Mouse (Mus musculus): ENCODE data around the gene Atxn2.
"Not testable (repeated sequence)": the region's sequence is repeated elsewhere in the genome, so short reads cannot be mapped to it uniquely, and the experiment has no call there.

Gene Atxn2

GRCm38 (mm10) chr5:121834991-121835747 is 124.0 kb downstream of the Atxn2 start:
- no peak for DNase-seq (ENCODE audit: inconsistent ontology term)

DNA sequence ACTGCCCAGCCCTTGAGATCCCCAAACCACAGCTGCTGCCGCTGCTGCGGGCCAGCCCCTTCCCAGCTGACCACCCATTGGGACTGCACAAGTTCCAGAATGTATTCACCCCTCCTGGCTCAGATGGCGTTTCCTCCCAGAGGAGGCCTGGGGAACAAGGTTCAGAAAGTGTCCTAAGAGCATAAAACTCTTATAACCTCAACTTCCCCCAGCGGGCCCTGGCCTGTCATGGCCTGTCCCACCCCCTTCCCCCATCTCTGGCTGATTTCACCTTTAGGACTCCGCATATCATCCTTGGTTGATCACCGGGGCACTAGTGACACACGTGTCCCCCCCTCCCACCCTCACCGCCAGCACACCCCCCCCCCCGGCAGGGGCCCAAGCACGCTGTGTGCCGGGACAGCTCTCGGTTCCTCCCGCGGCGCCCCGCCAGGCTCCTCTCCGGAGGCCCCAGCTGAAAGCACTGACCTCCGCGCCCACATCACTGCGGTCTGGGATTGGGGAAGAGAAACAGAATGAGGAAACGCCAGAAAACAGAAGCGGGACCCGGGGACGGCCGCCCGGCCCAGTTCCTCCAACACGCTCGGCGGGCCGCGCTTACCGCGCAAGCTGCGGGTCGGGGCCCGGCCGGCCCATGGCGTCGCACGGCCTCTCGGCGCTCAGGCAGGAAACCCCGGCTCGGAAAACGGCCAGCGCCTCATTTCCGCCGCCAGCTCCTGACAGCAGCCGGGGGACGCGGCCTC is 125.0 kb downstream of the Atxn2 start:
- no peak for DNase-seq (ENCODE audit: inconsistent ontology term)

DNA sequence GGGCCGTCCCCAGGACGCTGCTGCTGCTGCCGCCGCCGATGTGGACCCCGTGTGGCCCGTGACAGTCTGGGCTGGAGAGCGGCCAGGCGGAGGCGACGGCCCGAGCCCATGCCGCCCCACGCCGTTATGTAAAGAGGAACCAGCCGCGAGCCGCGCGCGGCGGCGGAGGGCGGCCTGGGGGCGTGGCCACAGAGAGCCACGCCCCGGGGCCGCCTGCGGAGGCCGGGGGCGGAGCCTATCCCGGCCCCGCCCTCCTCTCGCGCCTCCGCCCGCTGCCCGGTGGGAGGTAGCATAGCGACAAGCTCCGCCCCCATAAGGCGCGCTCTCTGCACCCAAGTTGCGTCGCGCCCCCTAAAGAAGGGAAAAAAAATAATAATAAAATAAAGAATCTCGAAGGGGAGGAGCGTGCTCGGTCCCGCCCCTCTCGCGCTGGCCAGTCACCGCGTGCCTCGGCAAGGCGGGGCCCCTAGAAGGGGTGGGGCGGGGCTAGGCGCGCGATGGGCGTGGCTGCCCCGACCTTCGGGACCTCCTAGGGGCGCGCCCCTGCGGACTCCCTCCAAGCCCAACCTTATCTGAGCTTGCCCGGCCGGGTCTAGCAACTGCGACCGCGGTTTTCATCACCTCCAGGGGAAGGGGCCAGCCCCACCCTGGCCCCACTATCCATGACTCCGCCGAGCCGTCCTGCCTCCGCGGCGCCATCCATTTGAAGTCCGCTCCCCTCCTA is 125.7 kb downstream of the Atxn2 start:
- peak; percentile 96 for DNase-seq (ENCODE audit: inconsistent ontology term)

GRCm38 (mm10) chr5:121837441-121838340 is 126.6 kb downstream of the Atxn2 start, which contains the start of gene Sh2b3:
Sh2b3 (minus strand) TSS chr5:121837646.
- peak; percentile 60 for DNase-seq (ENCODE audit: inconsistent ontology term)

- no peak for DNase-seq (ENCODE audit: inconsistent ontology term)
These were observed 127.4 kb downstream of the Atxn2 start for GRCm38 (mm10) chr5:121838341-121839127.

DNA sequence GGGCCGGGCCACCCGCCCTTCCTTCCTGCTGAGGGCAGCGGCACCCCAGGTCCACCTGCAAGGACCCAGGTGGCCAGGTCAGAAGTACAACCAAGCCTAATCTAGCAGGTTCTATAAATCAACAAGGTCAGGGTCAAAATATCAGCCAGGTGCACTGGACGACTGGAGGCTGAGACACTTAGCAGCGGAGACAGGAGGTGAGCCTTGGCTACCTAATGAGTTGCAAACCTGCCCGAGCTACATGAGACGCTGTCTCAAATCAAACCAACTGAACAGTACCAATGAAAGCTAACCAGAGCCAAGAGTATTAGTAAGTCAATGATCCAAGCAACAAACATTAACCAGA is 128.0 kb downstream of the Atxn2 start:
- DNase-seq (ENCODE audit: inconsistent ontology term) = no peak

DNA sequence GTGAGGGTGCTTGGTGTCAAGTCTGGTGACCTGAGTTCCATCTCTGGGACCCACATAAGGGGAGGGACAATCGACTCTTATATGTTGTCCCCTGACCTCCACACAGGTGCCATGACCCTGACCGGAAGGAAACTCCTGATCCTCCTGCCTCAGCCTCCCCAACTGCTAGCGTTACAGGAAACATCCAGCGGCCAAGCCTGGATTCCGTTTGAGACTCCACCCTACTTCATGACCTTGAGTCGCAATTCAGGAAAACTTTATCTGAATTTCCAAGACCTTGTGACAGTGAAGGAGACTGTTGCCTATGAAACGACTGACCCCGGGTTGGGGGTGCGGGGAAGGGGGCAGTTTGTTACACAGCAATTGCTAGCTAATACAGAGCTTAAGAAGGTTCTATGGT is 130.4 kb downstream of the Atxn2 start:
- no peak for DNase-seq (ENCODE audit: inconsistent ontology term)

DNA sequence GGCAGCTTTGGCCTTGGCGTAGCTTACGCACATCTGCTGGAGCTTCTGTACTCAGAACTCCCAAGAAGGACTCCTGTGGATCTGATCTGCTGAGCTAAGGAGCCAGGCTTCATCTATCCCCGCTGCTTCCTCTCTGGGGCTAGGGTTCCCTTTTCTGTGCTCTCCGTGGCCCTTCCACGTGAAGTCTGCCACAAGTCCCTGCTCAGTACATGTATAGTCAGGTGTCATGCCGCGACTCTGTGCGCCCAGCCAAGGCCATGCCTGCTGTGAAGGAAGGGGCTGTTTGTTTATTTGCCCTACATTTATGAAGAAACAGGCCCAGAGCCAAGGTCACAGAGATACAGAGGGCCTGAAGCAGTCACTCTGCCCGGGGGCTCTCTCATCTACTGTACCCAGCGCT is 130.8 kb downstream of the Atxn2 start:
- no peak for DNase-seq (ENCODE audit: inconsistent ontology term)

- peak; percentile 84 for DNase-seq (ENCODE audit: inconsistent ontology term)
These were observed 131.6 kb downstream of the Atxn2 start for GRCm38 (mm10) chr5:121842665-121843118.

DNA sequence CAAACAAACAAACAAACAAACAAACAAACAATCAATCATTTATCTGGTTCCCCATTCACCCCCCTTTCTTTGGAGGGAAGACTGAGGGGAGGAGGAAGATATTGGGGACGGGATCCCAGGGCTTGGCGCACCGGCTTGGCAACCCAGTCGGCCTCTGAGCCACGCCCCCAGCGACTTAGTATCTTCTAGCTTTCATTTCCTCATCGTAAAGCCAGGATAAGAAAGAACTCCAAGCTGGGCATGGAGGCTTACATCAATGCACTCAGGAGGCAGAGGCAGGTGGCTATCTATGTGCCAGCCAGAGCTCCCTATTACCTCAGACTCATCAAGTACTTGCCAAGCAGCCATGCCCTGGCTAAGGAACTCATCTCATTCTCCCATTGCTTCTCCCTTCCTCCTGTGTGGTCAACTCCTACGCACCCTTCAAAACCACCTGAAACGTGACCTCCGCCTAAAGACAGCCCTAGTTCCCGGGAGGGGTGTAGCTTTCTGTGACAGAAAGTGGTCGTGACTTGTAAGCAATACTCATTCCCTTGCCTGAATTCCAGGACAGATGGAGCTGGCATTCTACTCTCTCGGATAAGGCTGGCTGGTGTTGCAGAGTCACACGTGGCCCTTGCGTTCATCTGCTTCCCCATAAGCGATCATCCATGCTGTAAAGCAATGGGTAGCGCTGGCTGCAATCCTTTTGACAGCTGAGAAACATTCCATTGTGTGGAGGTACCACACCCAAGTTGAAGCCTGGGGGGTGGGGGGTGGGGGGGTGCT is 132.2 kb downstream of the Atxn2 start:
- DNase-seq (ENCODE audit: inconsistent ontology term) = no peak

DNA sequence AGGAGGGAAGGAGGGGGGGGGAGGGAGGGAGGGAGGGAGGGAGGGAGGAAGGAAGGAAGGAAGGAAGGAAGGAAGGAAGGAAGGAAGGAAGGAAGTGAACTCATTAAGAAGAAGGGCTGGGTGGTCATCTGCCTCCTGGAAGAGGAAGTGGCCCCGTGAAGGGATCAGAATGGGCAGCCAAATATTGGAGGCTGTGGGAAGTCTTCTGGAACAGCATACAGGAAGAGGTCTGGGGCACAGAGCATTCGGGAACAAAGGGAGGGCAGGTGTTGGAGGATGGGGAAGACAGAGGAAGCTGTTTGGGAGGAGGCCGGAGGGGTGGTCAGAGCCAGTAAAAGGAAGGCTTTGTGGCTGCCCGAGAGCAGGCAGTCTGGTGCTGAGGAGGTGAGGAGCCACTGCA is 134.2 kb downstream of the Atxn2 start:
- DNase-seq (ENCODE audit: inconsistent ontology term) = no peak

GRCm38 (mm10) chr5:121846322-121846721 is 135.2 kb downstream of the Atxn2 start:
- DNase-seq (ENCODE audit: inconsistent ontology term) = no peak

DNA sequence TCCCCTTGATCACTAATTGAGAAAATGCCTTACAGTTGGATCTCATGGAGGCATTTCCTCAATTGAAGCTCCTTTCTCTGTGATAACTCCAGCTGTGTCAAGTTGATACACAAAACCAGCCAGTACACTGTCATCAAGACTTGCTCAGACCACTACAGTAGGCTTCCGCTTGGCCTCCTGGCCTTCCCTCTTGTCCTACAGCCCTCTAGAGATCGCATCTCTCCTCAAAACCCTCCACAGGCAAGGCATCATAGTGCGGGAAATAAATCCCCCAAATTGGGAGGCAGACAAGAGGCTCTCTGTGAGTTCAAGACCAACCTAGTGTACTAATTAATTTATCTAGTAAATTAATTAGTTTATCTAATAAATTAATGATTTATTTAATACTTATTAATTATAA is 136.1 kb downstream of the Atxn2 start:
- not testable (repeated sequence) for DNase-seq (ENCODE audit: inconsistent ontology term)

GRCm38 (mm10) chr5:121848035-121848519 is 136.9 kb downstream of the Atxn2 start:
- peak; percentile 74 for DNase-seq (ENCODE audit: inconsistent ontology term)

GRCm38 (mm10) chr5:121848743-121849142 is 137.6 kb downstream of the Atxn2 start, which contains the start of gene Pheta1:
Pheta1 (plus strand) TSS chr5:121848984.
- DNase-seq (ENCODE audit: inconsistent ontology term) = peak; percentile 96

GRCm38 (mm10) chr5:121849478-121850349 is 138.6 kb downstream of the Atxn2 start:
- no peak for DNase-seq (ENCODE audit: inconsistent ontology term)

- no peak for DNase-seq (ENCODE audit: inconsistent ontology term)
These were observed 142.4 kb downstream of the Atxn2 start for GRCm38 (mm10) chr5:121853368-121854051.

- DNase-seq (ENCODE audit: inconsistent ontology term) = no peak
These were observed 143.6 kb downstream of the Atxn2 start for GRCm38 (mm10) chr5:121854768-121855167.

Measured in Muller cell, postnatal 12 days (primary cell).